Mouse (Mus musculus) G1E (cell line): Measurements from ENCODE around the gene Tsacc. TPM values are rescaled to one million over a fixed set of nuclear protein-coding genes. Genes with fewer than 3 reads are reported as not detected.

Experiments used
- ATAC-seq: 2 replicates; pipeline ENCODE4 v1.8.0; 2016; ENCODE audit warnings: mild to moderate bottlenecking; ENCODE audit not compliant: insufficient number of reproducible peaks, poor library complexity, low FRiP score, severe bottlenecking; ENCODE audit errors: extremely low read depth
- DNase-seq: peaks from one replicate; pipeline ENCODE4 v3.0.0; 2012; ENCODE audit warnings: low spot score
- H3K27me3 ChIP-seq: 2 replicates; pipeline ENCODE4 v1.6.1; 2012; ENCODE audit warnings: mild to moderate bottlenecking, low read length, inconsistent platforms; ENCODE audit not compliant: insufficient read depth
- H3K36me3 ChIP-seq: replicated peaks from 2 replicates; pipeline ENCODE3; 2012; ENCODE audit warnings: mild to moderate bottlenecking, inconsistent platforms
- H3K4me1 ChIP-seq: 2 replicates; pipeline ENCODE4 v1.6.1; 2012; ENCODE audit warnings: low read depth, low read length, inconsistent platforms, mixed read lengths; ENCODE audit not compliant: insufficient read depth
- H3K4me3 ChIP-seq: 2 replicates; pipeline ENCODE4 v1.5.1; 2012; ENCODE audit warnings: low read depth, mild to moderate bottlenecking, inconsistent platforms, low read length, moderate library complexity, mixed read lengths
- H3K9me3 ChIP-seq: replicated peaks from 2 replicates; pipeline ENCODE4 v1.6.1; 2012; ENCODE audit warnings: inconsistent platforms
- CTCF ChIP-seq: IDR thresholded peaks from 2 replicates; pipeline ENCODE4 v1.5.1; 2012; ENCODE audit warnings: low read depth, low read length, inconsistent platforms, mixed read lengths
- GATA1 ChIP-seq: IDR thresholded peaks from 2 replicates; pipeline ENCODE4 v1.6.1; 2012; ENCODE audit warnings: borderline replicate concordance, low read length, inconsistent platforms, mixed read lengths
- GATA2 ChIP-seq: IDR thresholded peaks from 2 replicates; pipeline ENCODE4 v1.6.1; 2012; ENCODE audit warnings: low read depth, low read length, inconsistent platforms, borderline replicate concordance
- POLR2AphosphoS5 ChIP-seq: IDR thresholded peaks from 2 replicates; pipeline ENCODE4 v1.6.1; 2012; ENCODE audit warnings: low read depth, low read length, inconsistent platforms; ENCODE audit not compliant: insufficient replicate concordance
- TAL1 ChIP-seq: conservative IDR thresholded peaks from 2 replicates; pipeline ENCODE4 v1.6.1; 2012; ENCODE audit warnings: low read depth, low read length, inconsistent platforms, mixed read lengths
- polyA plus RNA-seq: library from polyadenylated mRNA; stranded (reverse); fragments of >175 nt; gene quantifications from 2 replicates; pipeline ENCODE4 v1.2.3, GENCODE M21; 2012
- total RNA-seq, 2 experiments: library from RNA; stranded (forward) in 1 of 2; stranded (reverse) in 1 of 2; fragments of 200-1000 nt in 1 of 2; fragments of >200 nt in 1 of 2; fragmentation: Nextera tagmentation in 1 of 2; gene quantifications; 2 replicates each; pipeline ENCODE4 v1.2.3; 2014 to 2017

The Tsacc gene
- total and polyA plus RNA-seq, 3 experiments, result 1.1 to 11.5 (median 6.3) TPM

GRCm38 (mm10) chr3:88262346-88262745 lies 34.5 kb downstream of the Tsacc start:
- H3K4me1 ChIP-seq, result no peaks in the 10 kb centered on the region
- H3K36me3 ChIP-seq, result no peaks in the 10 kb centered on the region
- no peaks in the 10 kb centered on the region for H3K9me3 ChIP-seq
- no peak for TF ChIP-seq GATA1
- TF ChIP-seq GATA2, result no peak
- no peak for TF ChIP-seq TAL1
- TF ChIP-seq POLR2AphosphoS5, result no peak
- no peak for TF ChIP-seq CTCF
- H3K4me3 ChIP-seq, result no peak overlapping the region
- ATAC-seq (no peak), DNase-seq (no peak)
- H3K27me3 ChIP-seq, result peaks cover 29% of the 10 kb centered on the region

- H3K27me3 ChIP-seq, result peaks cover 72% of the 10 kb centered on the region
- DNase-seq (no peak), ATAC-seq (no peak)
- no peaks in the 10 kb centered on the region for H3K36me3 ChIP-seq
- TF ChIP-seq GATA2 (no peak), GATA1 (no peak), TAL1 (no peak), POLR2AphosphoS5 (no peak), CTCF (no peak)
- no peaks in the 10 kb centered on the region for H3K9me3 ChIP-seq
- no peak overlapping the region for H3K4me3 ChIP-seq
- H3K4me1 ChIP-seq, result peaks cover 6% of the 10 kb centered on the region; the same call in 1 of the 2 replicates
Measured at GRCm38 (mm10) chr3:88256382-88256781, 40.4 kb downstream of the Tsacc start.

- TF ChIP-seq POLR2AphosphoS5, result no peak
- no peak for TF ChIP-seq GATA2
- no peak for TF ChIP-seq TAL1
- no peak for TF ChIP-seq GATA1
- no peak for TF ChIP-seq CTCF
- no peaks in the 10 kb centered on the region for H3K9me3 ChIP-seq
- H3K27me3 ChIP-seq, result peaks cover 71% of the 10 kb centered on the region
- peaks cover 6% of the 10 kb centered on the region; the same call in 1 of the 2 replicates for H3K4me1 ChIP-seq
- H3K4me3 ChIP-seq, result no peak overlapping the region
- ATAC-seq (no peak), DNase-seq (no peak)
- no peaks in the 10 kb centered on the region for H3K36me3 ChIP-seq
Measured at GRCm38 (mm10) chr3:88255950-88256349, 40.8 kb downstream of the Tsacc start.

- Histone ChIP-seq H3K4me3 (no peak within 1 kb of the TSS), H3K36me3 (no peaks in the 10 kb centered on the region), H3K9me3 (no peaks in the 10 kb centered on the region), H3K4me1 (peaks cover 6% of the 10 kb centered on the region; the same call in 1 of the 2 replicates), H3K27me3 (peaks cover 70% of the 10 kb centered on the region)
- TF ChIP-seq GATA2 (no peak), CTCF (no peak)
- DNase-seq (no peak), ATAC-seq (no peak)
Measured at GRCm38 (mm10) chr3:88254268-88254926, 42.4 kb downstream of the Tsacc start, which contains the start of gene Rhbg. Gene Rhbg, minus strand, starts transcription at chr3:88254709.

- TF ChIP-seq GATA2 (no peak), GATA1 (no peak), TAL1 (no peak), CTCF (no peak), POLR2AphosphoS5 (no peak)
- Histone ChIP-seq H3K4me3 (no peak overlapping the region), H3K27me3 (peaks cover 73% of the 10 kb centered on the region)
Measured at GRCm38 (mm10) chr3:88252739-88253138, 44.1 kb downstream of the Tsacc start.

GRCm38 (mm10) chr3:88248406-88248805 lies 48.4 kb downstream of the Tsacc start:
- ATAC-seq, result no peak

More at GRCm38 (mm10) chr3:88252739-88253138, 44.1 kb downstream of the Tsacc start:
- DNase-seq (no peak), ATAC-seq (no peak)
- Histone ChIP-seq H3K9me3 (no peaks in the 10 kb centered on the region), H3K4me1 (peaks cover 6% of the 10 kb centered on the region; the same call in 1 of the 2 replicates), H3K36me3 (no peaks in the 10 kb centered on the region)

More at GRCm38 (mm10) chr3:88248406-88248805, 48.4 kb downstream of the Tsacc start:
- TF ChIP-seq TAL1 (no peak), GATA1 (no peak), POLR2AphosphoS5 (no peak), GATA2 (no peak), CTCF (no peak)
- Histone ChIP-seq H3K9me3 (no peaks in the 10 kb centered on the region), H3K4me3 (no peak overlapping the region), H3K27me3 (peaks cover 58% of the 10 kb centered on the region), H3K4me1 (no peaks in the 10 kb centered on the region), H3K36me3 (no peaks in the 10 kb centered on the region)
- no peak for DNase-seq
